Mouse (Mus musculus): Measurements from ENCODE around the gene Adamts20. TPM values are rescaled to one million over a fixed set of nuclear protein-coding genes. Genes with fewer than 3 reads are reported as not detected.
"Not testable (repeated sequence)": the region's sequence is repeated elsewhere in the genome, so short reads cannot be mapped to it uniquely, and the experiment has no call there.

Adamts20 gene
- 10.9 and 13.8 TPM in 2 replicates for polyA plus RNA-seq (2015; fragmentation: Nextera tagmentation; extraction: Ambion mirVana)

GRCm38 (mm10) chr15:94465318-94465717 is at the start of gene Adamts20:
Gene Adamts20 (minus strand): TSS chr15:94465418.
- H3K4me2 ChIP-seq: no peak within 1 kb of the TSS
- H3K9me3 ChIP-seq: no peaks in the 10 kb centered on the region
- peaks cover 10% of the 10 kb centered on the region for H3K4me1 ChIP-seq
- no peaks in the 10 kb centered on the region for H3K36me3 ChIP-seq
- no peak within 1 kb of the TSS for H3K4me3 ChIP-seq
- no peak for ATAC-seq (ENCODE audit: insufficient number of reproducible peaks, insufficient read depth, low FRiP score, low TSS enrichment, low read depth)
- H3K27me3 ChIP-seq: no peaks in the 10 kb centered on the region
- H3K9ac ChIP-seq: no peak within 1 kb of the TSS
- WGBS: 89% methylated on average over 11 of the region's 11 CpGs
- H3K27ac ChIP-seq: no peak within 1 kb of the TSS

DNA sequence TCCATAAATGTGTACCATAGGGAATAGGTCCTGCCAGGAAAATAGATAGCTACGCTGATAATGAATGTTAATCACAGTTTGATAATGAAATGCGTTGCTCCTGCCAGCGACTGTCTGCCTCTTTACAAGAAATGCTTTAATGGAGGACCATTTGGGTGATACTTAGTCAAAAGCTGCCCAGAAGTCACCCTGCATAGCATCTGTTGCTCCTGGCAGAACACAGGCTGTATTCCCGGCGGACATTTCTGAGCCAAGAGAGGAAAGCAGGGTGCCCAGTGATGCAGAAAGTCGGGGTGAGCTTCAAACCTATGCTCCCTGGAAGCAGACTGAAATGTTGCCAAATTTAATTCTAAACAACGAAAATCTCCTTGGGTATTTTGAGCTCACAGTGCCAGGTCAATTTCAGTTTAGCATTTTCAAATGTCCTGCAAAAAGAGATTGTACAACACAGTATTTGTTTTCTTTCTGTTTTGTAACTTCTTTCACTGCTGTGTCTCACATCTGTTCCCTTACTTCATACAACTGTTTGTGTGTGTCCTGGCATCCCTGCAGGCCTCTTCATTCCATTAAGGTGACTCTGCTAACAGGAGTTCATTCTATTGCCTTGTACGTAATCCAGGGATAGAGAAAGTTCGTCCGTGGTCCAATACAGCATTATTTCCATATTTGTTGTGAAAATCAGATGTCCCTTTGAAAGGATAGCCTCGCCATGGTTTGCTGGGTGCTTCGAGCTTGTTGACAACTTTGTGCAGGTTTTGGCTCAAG is 38.4 kb upstream of the Adamts20 start:
- Histone ChIP-seq H3K4me3 (no peak overlapping the region), H3K36me3 (no peaks in the 10 kb centered on the region), H3K9me3 (0 out of 2 replicates have a peak, but pooled peaks cover 4% of the 10 kb centered on the region), H3K27me3 (no peaks in the 10 kb centered on the region), H3K4me2 (no peak overlapping the region), H3K4me1 (0 out of 2 replicates have a peak, but pooled peaks cover 3% of the 10 kb centered on the region), H3K9ac (no peak overlapping the region), H3K27ac (no peak overlapping the region)
- WGBS: 76% methylated on average over 12 of the region's 12 CpGs
- no peak for ATAC-seq (ENCODE audit: insufficient number of reproducible peaks, insufficient read depth, low FRiP score, low TSS enrichment, low read depth)

DNA sequence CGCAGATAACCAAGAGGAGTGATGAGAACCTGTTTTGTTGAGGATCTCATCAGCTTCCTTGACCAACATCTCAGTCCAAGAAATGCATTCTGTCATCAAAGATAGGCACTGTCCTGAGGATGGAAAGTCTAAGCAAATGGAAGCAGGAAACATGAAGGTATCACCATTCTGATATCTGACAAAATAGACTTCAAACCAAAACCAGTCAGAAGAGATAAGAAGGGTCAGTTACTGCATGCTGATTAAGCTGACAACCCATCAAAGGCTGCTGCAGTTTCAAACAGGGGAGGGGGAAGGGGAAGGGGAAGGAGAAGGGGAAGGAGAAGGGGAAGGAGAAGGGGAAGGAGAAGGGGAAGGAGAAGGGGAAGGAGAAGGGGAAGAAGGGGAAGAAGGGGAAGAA is 34.0 kb upstream of the Adamts20 start:
- no peaks in the 10 kb centered on the region for H3K9me3 ChIP-seq
- WGBS: 84% methylated on average over 1 of the region's 1 CpGs
- 0 out of 2 replicates have a peak, but pooled peaks cover 3% of the 10 kb centered on the region for H3K4me1 ChIP-seq
- no peak overlapping the region for H3K27ac ChIP-seq
- no peaks in the 10 kb centered on the region for H3K27me3 ChIP-seq
- no peak for ATAC-seq (ENCODE audit: insufficient number of reproducible peaks, insufficient read depth, low FRiP score, low TSS enrichment, low read depth)
- no peak overlapping the region for H3K4me3 ChIP-seq
- H3K36me3 ChIP-seq: no peaks in the 10 kb centered on the region
- no peak overlapping the region for H3K9ac ChIP-seq
- H3K4me2 ChIP-seq: no peak overlapping the region

DNA sequence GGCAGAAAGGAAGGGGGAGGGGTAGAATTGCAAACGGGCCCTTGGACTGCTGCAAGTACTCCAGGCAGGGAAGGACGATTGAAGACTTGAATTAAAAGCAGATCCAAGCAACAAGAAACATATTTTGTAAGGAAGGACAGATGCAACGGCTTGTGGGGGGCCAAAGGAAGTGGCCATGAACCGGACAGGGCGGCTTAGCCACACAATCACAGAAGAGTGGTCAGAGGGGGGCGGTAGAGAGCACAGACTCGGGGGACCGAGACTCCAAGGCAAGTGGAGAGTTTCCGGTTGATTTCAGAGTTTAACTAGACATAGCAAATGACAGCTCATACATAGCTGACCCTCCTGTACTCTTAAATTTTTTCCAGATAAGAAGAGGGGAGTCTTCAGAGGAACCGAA is 30.7 kb upstream of the Adamts20 start:
- ATAC-seq (ENCODE audit: insufficient number of reproducible peaks, insufficient read depth, low FRiP score, low TSS enrichment, low read depth): no peak
- no peak overlapping the region for H3K4me3 ChIP-seq
- H3K9ac ChIP-seq: no peak overlapping the region
- no peak overlapping the region for H3K27ac ChIP-seq
- H3K27me3 ChIP-seq: no peaks in the 10 kb centered on the region
- 37% methylated on average over 10 of the region's 10 CpGs for WGBS
- peak overlapping the region; percentile 22; the same call in 1 of the 2 replicates for H3K4me2 ChIP-seq
- no peaks in the 10 kb centered on the region for H3K9me3 ChIP-seq
- 0 out of 2 replicates have a peak, but pooled peaks cover 3% of the 10 kb centered on the region for H3K4me1 ChIP-seq
- H3K36me3 ChIP-seq: no peaks in the 10 kb centered on the region

GRCm38 (mm10) chr15:94494445-94494844 is 29.2 kb upstream of the Adamts20 start:
- 95% methylated on average over 1 of the region's 1 CpGs for WGBS
- no peak overlapping the region for H3K4me2 ChIP-seq
- H3K27ac ChIP-seq: no peak overlapping the region
- no peaks in the 10 kb centered on the region for H3K9me3 ChIP-seq
- H3K36me3 ChIP-seq: no peaks in the 10 kb centered on the region
- H3K4me3 ChIP-seq: no peak overlapping the region
- no peak overlapping the region for H3K9ac ChIP-seq
- ATAC-seq (ENCODE audit: insufficient number of reproducible peaks, insufficient read depth, low FRiP score, low TSS enrichment, low read depth): no peak
- 0 out of 2 replicates have a peak, but pooled peaks cover 3% of the 10 kb centered on the region for H3K4me1 ChIP-seq
- no peaks in the 10 kb centered on the region for H3K27me3 ChIP-seq

GRCm38 (mm10) chr15:94489433-94489832 is 24.2 kb upstream of the Adamts20 start:
- Histone ChIP-seq H3K27me3 (no peaks in the 10 kb centered on the region), H3K9me3 (no peaks in the 10 kb centered on the region), H3K36me3 (no peaks in the 10 kb centered on the region), H3K4me1 (no peaks in the 10 kb centered on the region), H3K4me2 (no peak overlapping the region), H3K4me3 (no peak overlapping the region), H3K9ac (no peak overlapping the region), H3K27ac (no peak overlapping the region)
- ATAC-seq (ENCODE audit: insufficient number of reproducible peaks, insufficient read depth, low FRiP score, low TSS enrichment, low read depth): no peak
- WGBS: 88% methylated on average over 2 of the region's 2 CpGs

GRCm38 (mm10) chr15:94488028-94488427 is 22.8 kb upstream of the Adamts20 start:
- ATAC-seq (ENCODE audit: insufficient number of reproducible peaks, insufficient read depth, low FRiP score, low TSS enrichment, low read depth); H3K36me3 ChIP-seq; H3K4me3 ChIP-seq; H3K4me1 ChIP-seq; H3K9me3 ChIP-seq; H3K9ac ChIP-seq; H3K4me2 ChIP-seq; H3K27ac ChIP-seq; H3K27me3 ChIP-seq: not testable (repeated sequence)
- WGBS: 88% methylated on average over 2 of the region's 2 CpGs

DNA sequence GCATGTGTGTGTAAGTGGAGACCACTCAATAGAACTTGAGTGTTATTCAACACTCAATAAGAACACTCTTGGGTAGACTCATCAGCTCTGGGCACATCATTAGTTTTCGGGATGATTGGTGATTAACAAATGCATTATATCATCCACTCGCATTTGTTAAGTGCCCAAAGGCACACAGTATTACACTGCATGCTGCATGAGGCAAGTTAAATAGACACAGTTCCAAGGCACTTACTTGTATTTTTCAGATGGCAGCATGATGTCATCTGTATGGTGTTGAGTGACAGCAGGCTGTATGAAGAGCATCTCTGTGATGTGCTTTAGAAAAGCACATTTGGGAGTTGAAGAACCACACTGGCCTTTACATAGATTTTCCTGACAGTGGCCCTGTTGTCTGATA is 17.3 kb upstream of the Adamts20 start:
- 78% methylated on average over 2 of the region's 2 CpGs for WGBS
- Histone ChIP-seq H3K4me2 (no peak overlapping the region), H3K27me3 (no peaks in the 10 kb centered on the region), H3K27ac (no peak overlapping the region), H3K9ac (no peak overlapping the region), H3K9me3 (no peaks in the 10 kb centered on the region), H3K4me3 (no peak overlapping the region), H3K4me1 (peaks cover 20% of the 10 kb centered on the region), H3K36me3 (no peaks in the 10 kb centered on the region)
- ATAC-seq (ENCODE audit: insufficient number of reproducible peaks, insufficient read depth, low FRiP score, low TSS enrichment, low read depth): no peak

DNA sequence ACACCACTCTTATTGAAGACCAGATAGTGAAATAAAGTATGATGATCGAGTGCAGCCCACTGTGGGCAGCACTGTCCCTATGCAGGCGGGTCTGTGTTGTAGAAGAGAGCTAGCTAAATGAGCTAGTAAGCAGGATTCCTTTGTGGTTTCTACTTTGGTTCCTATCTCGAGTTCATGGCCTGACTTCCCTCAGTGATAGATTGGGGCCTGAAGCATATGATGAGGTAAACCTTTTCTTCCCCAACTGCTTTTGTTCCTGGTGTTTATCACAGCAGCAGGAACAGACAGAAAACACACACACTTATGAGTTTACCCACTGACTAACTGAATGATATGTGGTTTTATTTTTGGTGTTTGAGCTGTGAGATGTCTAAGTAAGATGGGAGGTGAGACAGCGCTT is 15.6 kb upstream of the Adamts20 start:
- no peak for ATAC-seq (ENCODE audit: insufficient number of reproducible peaks, insufficient read depth, low FRiP score, low TSS enrichment, low read depth)
- 91% methylated on average over 4 of the region's 4 CpGs for WGBS
- H3K4me1 ChIP-seq: peaks cover 23% of the 10 kb centered on the region
- no peak overlapping the region for H3K4me2 ChIP-seq
- no peak overlapping the region for H3K4me3 ChIP-seq
- H3K27me3 ChIP-seq: no peaks in the 10 kb centered on the region
- no peak overlapping the region for H3K9ac ChIP-seq
- no peak overlapping the region for H3K27ac ChIP-seq
- H3K36me3 ChIP-seq: no peaks in the 10 kb centered on the region
- H3K9me3 ChIP-seq: no peaks in the 10 kb centered on the region

GRCm38 (mm10) chr15:94480248-94480647 is 15.0 kb upstream of the Adamts20 start:
- Histone ChIP-seq H3K36me3 (no peaks in the 10 kb centered on the region), H3K27ac (peak overlapping the region; percentile 48; the same call in 1 of the 2 replicates), H3K4me2 (no peak overlapping the region), H3K4me3 (no peak overlapping the region), H3K9me3 (no peaks in the 10 kb centered on the region), H3K4me1 (peaks cover 23% of the 10 kb centered on the region), H3K27me3 (no peaks in the 10 kb centered on the region), H3K9ac (no peak overlapping the region)
- no peak for ATAC-seq (ENCODE audit: insufficient number of reproducible peaks, insufficient read depth, low FRiP score, low TSS enrichment, low read depth)
- WGBS: 76% methylated on average over 5 of the region's 5 CpGs

DNA sequence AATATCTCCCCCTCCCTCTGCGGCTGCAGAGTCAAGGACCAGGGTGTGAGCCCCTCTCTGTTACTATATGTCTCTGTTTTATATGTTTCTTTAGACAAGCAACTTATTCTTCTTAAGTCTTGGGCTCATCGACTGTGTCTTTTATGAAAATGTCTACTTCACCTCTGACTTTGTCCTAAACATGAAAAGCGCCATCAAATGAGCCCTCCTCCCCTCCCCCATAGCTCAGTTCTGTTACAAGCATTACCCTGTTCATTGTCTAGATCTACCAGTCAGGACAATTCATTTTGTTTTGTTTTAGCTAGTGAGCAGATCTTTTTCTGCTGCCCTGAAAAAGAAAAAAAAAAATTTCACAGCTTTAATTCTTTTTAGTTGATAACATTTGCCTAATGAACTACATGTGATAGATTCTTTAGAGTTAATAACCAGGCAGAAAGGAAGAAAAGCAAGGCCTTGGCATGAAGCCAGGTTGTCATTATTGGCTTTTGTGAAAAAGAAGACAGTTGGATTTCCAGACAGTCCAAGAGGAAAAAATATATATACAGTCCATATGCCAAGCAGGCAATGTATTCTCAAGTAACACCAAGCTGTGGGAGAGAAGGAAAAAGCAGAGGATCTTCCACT is 14.4 kb upstream of the Adamts20 start:
- Histone ChIP-seq H3K4me3 (no peak overlapping the region), H3K9me3 (no peaks in the 10 kb centered on the region), H3K36me3 (no peaks in the 10 kb centered on the region), H3K9ac (no peak overlapping the region), H3K27me3 (no peaks in the 10 kb centered on the region), H3K4me2 (peak overlapping the region; percentile 33), H3K27ac (peak overlapping the region; percentile 60), H3K4me1 (peaks cover 23% of the 10 kb centered on the region)
- WGBS: 46% methylated on average over 3 of the region's 3 CpGs
- ATAC-seq (ENCODE audit: insufficient number of reproducible peaks, insufficient read depth, low FRiP score, low TSS enrichment, low read depth): no peak

GRCm38 (mm10) chr15:94478706-94479105 is 13.5 kb upstream of the Adamts20 start:
- Histone ChIP-seq H3K27me3 (no peaks in the 10 kb centered on the region), H3K9ac (no peak overlapping the region), H3K36me3 (no peaks in the 10 kb centered on the region), H3K4me3 (no peak overlapping the region), H3K9me3 (no peaks in the 10 kb centered on the region), H3K4me2 (peak overlapping the region; percentile 33), H3K4me1 (peaks cover 23% of the 10 kb centered on the region), H3K27ac (peak overlapping the region; percentile 64)
- no peak for ATAC-seq (ENCODE audit: insufficient number of reproducible peaks, insufficient read depth, low FRiP score, low TSS enrichment, low read depth)
- WGBS: 17% methylated on average over 13 of the region's 13 CpGs

Data from embryonic facial prominence, embryonic 13.5 days (tissue).